Mouse (Mus musculus) lung, postnatal 10 days (tissue): ENCODE data around the gene Zbtb22.

Experiments used
- DNase-seq: peaks from one replicate; pipeline ENCODE4 v3.0.0; 2021

Gene Zbtb22

DNA sequence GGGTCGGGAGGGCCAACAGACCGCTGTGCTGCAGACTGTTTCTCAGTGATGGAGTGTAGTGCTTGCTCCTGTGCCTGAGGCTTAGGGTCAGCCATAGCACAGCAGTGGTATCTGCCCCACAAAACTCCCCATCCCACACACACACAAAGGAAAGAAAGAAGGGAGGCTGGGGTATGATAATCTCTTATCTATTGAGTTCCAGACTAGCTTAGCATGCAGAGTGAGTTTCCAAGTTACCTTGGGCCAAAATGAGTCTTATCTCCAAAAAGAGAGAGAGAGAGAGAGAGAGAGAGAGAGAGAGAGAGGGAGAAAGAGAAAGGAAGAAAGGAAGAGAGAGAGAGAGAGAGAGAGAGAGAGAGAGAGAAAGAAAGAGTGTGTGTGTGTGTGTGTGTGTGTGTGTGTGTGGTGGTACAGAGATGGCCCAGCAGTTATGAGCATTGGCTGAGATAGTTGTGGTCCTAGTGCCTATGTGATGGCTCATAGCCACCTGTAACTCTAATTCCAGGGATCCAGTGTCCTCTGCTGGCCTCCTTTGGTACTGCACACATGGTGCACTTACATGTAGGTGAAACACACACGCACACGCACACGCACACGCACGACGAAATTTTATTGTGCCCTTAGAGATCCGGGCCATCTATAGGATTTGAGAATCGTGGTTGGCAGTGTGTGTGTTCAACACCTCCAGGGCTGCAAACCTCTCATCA is 9.0 kb downstream of the Zbtb22 start:
- peak; percentile 61 for DNase-seq

DNA sequence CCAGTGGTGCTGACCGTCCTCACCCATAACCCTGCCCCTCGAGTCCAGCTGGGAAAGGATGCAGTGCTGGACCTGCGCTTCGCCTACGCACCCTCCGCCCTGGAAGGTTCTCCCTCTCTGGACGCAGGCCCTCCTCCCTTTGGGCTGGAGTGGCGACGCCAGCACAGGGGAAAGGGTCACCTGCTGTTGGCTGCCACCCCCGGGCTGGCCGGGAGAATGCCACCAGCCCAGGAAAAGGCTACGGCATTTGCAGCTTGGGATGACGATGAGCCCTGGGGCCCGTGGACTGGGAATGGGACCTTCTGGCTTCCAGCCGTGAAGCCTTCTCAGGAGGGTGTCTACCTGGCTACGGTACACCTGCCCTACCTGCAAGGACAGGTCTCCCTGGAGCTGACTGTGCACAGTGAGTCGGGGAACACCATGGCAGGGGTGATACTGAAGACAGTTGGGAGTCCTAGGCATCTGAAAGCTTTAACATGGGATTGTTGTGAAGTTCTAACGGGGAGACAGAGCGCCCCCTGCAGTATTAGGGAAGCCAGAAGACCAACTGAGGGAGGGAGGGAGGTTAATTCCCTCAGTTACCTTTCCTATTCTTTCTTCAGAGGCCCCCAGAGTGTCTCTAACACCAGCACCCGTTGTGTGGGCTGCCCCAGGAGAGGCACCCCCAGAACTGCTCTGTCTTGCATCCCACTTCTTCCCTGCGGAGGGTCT is 9.9 kb downstream of the Zbtb22 start:
- no peak for DNase-seq

DNA sequence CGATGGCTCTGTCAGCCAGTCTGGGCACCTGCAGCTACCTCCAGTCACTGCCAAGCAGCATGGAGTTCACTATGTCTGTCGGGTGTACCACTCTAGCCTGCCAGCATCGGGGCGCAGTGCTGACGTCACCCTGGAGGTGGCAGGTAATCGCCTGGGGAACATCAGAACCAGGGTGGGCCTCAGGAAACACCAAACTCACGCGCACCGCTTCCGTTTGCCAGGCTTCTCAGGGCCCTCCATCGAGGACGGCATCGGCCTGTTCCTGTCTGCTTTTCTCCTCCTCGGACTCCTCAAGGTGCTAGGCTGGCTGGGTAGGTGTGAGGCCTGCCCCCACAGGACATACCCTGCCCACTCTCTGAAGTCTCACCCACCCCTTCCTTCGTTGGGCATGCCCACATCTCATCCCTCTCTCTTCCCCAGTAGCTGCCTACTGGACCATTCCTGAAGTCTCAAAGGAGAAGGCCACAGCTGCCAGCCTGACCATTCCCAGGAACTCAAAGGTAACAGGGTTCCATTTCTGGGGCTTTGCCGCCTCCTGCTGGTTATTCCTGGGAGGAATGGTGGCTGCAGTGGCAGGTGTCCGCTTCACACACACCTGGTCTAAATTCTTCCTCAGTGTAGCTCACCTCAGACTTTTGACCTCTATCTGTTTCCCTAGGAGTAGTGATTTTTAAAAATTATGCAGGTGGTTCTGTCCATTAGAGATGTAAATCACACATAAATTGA is 10.7 kb downstream of the Zbtb22 start:
- DNase-seq, result no peak

DNA sequence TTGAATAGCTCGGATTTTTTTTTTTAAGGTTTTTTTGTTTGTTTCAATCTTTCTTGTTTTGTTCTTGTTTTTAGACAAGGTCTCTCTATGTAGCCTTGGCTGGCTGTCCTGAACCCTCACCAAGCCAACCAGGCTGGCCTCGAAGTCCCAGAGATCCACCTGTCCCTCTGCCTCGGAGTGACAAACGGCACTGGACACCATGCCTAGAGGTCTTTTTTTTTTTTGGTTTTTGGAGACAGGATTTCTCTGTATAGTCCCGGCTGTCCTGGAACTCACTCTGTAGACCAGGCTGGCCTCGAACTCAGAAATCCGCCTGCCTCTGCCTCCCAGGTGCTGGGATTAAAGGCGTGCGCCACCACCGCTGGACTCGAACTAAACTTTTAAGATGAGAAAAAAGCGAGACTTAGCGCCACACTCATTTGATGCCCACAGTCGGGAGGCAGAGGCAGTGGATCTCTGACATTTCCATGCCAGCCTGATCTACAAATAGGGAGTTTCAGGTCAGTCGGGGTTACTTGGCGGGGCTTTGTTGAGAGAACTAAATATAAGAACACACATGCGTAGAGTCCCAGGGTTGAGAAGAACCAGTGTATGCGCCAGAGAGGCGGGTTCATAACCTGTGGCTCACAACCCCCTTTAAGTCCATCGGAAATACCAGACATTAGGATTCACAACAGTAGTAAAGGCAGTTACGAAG is 12.7 kb downstream of the Zbtb22 start:
- DNase-seq, result no peak

DNA sequence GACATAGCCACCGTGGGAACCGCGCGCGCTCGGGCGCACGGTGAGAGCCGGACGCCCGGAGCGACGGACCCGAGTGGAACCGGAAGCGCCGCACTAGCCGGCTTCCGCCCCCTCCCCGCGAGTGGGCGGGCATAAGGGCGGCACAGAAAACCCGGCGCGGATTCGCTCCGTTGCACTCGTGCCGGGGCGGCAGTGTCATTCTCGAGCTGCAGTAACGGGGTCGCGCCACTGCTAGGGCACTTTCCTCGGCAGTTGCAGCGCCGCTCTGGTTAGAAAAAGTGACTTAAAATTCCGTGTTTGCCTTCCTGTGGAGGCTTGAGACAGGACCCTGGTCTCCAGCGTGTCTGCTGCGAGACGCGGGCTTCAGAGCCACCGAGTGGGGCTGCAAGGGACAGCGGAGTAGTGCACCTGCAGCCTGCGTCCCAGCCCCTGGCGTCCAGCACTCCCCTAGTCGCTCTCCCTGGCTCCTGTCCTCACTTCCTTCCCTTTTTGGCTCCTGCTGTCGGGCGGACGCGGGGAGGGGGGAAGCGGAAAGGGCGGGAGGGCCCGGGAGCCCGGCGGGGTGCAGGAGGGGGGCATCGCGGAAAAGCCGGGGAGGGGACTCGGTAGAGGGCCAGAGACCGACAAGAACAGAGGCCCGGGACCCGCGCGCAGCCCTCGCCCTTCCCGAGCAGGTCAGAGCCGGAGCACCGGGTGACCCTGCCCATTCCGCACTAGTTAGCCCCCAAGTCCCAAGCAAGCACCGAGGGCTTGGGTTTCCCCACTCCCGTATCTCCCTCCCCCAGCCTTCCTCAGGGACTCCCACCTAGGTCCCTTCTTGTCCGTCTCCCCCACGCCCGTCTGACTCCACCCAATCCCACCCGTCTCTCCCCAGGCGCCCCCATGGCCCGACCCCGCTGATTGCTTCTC is 13.9 kb downstream of the Zbtb22 start, which contains the start of gene Rgl2:
TSS of gene Rgl2 (plus strand) at position 173 of the 909 bp plus-strand sequence.
- DNase-seq, result peak; percentile 97

DNA sequence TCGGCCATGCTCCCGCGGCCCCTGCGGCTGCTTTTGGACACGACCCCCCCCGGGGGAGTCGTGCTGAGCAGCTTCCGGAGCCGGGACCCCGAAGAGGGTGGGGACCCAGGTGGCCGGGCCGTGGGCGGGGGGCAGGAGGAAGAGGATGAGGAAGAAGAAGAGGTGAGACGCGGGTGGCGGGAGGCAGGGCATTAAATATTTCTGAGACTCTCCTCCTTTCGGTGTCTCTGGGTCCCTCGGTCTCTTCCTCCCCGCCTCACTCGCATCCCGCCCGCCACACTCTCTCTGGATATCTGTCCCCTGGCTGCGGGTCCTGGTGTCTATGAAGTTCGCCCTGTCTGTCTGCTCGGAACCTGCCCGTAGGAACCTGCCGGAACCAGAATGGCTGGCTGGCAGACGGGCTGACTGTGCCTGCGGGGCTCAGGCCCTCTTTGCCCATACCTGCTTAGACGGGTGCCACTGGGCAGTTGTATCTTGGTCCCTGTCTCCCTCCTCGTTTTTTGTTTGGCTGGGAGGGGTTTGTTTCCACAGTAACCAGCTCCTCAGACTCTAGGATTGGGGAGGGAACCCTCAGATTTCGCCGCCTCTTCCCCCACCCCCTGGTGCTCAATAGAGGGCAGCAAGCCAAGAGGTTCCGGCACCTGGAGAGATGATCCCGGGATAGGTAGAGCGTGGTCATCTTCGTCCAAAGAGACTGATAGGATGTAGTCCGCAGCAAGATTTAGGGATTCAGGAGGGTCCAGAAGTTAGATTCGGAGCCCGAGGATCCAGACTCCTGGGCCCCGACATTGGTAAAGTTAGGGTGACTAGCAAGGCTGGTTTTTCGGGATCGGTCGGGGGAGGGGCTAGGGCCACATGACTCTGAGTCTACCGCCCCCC is 14.8 kb downstream of the Zbtb22 start:
- peak; percentile 72 for DNase-seq

DNA sequence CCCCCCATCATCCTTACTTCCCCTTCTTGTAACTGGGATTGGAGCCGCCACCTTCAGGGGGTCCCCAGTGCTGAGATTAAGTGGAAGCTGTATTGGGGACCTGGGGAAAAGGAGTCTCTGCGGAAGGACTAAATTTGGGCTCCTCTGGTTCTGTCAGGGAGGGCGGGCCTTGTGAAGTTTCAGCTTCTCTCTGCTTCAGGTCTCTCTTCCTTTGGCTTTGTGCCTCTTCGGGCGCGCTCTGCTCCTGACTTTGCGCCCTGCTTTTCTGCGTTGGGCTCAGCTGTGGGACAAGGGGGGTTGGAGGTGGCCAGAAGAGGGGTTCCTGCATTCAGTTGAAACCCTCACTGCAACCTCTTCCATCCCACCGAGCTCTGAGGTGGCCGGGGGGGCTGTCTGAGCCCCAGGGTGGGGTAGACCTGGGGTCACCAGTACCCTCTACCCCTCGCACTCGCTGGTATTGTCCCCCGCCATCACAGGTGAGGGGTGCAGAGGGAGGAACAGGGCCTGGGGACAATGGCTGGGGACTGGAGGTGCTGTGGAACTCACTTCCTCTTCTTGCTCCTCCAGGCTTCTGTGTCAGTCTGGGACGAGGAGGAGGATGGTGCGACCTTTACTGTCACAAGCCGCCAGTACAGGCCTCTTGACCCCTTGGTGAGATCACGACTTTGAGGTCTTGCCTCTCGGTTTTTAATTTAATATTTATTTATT is 15.6 kb downstream of the Zbtb22 start:
- no peak for DNase-seq

DNA sequence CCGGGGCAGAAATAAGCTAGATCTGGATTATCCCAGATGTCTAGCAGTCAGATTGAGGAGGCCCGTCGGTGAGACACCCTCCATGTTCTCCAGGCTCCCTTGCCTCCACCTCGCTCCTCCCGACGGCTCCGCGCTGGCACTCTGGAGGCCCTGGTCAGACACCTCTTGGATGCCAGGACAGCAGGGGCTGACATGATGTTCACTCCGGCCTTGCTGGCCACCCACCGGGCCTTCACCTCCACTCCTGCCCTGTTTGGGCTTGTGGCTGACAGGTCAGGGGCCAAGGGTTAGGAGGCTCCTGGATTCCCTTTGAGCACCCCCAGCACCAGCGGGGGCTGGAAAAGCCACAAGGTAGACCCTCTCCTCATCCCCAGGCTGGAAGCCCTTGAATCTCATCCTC is 16.2 kb downstream of the Zbtb22 start:
- DNase-seq, result no peak

DNA sequence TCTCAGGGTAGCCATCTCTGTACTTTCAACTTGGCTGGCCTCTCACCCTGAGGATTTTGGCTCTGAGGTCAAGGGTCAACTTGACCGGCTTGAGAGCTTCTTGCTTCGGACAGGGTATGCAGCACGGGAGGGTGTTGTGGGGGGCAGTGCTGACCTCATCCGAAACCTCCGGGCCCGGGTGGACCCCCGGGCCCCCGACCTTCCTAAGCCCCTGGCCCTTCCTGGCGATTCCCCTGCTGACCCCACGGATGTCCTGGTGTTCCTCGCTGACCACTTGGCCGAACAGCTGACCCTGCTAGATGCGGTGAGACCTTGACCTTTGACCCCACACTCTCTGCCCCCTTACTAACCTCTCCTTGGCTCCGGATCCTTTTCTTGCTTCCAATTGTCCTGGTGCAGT is 16.7 kb downstream of the Zbtb22 start:
- DNase-seq, result no peak

DNA sequence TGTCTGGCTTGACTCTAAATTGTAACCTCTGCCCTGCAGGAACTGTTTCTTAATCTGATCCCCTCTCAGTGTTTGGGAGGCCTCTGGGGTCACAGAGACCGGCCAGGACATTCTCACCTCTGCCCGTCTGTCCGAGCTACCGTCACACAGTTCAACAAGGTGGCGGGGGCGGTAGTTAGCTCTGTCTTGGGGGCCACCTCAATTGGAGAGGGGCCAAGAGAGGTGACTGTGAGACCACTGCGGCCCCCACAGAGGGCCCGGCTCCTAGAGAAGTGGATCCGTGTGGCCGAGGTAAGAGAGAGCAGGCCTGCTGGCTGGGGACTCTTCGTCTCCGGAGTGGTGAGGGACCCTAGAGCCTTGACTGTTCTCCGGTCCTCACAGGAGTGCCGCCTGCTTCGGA is 17.3 kb downstream of the Zbtb22 start:
- DNase-seq, result no peak

DNA sequence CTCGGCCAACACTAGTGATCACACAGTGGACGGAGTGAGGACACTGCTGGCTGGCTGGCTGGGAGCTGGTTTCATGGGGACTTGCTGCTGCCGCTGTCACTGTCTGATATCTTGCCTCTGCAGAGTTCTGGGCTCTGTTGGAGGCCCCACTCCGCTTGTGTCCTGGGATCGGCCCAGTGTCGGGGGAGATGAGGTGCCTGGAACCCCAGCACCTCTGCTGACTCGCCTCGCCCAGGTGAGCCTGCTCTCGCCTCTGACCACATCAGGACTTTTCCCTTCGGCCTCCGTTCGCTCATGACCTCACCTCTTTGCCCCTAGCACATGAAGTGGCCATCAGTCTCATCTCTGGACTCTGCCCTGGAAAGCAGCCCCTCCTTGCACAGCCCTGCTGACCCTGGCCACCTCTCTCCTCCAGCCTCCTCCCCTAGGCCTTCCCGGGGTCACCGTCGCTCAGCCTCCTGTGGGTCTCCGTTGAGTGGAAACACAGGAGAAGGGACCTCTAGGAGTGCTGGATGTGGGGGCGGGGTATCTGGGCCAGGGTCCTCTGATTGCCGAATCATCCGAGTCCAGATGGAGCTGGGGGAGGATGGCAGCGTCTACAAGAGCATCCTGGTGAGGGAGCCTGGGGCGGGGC is 19.8 kb downstream of the Zbtb22 start:
- DNase-seq, result no peak

DNA sequence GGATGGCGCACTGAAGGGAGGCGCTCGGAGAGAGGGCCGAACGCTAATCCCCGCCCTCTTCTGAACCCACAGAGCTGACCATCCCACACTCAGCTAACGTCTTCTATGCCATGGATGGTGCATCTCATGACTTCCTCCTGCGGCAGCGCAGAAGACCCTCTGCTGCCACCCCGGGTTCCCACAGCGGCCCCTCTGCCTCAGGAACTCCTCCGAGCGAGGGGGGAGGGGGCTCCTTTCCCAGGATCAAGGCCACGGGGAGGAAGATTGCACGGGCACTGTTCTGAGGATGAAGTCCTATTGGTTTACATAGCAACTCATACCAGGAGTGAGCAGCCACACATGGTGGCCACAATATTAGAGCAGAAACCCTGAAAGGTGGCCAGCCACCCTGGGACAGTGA is 21.3 kb downstream of the Zbtb22 start:
- DNase-seq, result no peak

DNA sequence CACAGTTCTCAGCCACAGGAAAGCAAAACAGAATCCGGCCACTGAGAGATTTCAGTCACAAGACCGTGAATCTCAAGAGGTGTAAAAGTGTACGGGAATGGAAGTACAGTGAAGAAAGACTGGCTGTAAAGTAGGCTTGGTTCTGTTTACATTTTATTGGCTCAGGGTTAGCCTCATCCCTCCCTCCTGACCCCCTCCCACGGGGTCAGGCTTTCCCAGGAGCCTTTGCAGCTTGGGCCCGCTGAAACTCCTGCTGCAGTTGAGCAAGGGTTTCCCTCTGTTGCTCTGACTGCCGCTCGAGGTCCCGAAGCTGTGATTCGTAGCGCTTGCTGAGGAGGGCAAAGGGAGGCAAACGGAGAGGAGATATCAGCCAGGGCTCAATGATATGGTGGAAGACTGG is 23.1 kb downstream of the Zbtb22 start:
- peak; percentile 44 for DNase-seq

DNA sequence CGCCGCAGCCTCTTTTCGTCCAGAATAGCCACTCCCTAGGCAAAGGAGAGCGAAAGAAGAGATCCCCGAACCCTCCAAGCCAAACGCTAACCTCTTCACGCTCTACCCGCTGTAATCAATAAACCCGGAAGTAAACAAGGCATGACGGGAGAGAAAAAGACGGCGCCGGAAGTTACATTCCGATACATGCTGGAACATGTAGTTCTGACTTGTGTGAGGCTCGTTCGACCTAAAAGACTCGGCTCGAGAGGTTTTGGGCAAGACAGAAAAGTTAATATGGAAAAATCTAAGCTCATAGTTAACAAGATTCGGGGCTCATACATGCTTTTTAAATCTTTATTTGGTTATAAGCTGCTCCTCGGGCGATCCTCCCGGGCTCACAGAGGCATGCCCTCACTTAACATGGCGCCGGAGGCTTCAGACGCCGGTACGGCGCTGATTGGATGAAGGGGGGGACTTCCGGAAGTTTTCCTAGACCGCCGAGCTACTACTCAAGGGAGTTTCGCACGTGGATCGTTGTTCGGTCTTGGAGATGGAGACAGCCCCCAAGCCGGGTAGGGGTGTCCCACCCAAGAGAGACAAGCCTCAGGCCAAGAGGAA is 24.6 kb downstream of the Zbtb22 start, which contains the start of the genes Pfdn6 and Wdr46:
TSS of gene Pfdn6 (minus strand) at position 138 of the 600 bp plus-strand sequence.
TSS of gene Wdr46 (plus strand) at position 455 of the 600 bp plus-strand sequence.
- peak; percentile 91 for DNase-seq

DNA sequence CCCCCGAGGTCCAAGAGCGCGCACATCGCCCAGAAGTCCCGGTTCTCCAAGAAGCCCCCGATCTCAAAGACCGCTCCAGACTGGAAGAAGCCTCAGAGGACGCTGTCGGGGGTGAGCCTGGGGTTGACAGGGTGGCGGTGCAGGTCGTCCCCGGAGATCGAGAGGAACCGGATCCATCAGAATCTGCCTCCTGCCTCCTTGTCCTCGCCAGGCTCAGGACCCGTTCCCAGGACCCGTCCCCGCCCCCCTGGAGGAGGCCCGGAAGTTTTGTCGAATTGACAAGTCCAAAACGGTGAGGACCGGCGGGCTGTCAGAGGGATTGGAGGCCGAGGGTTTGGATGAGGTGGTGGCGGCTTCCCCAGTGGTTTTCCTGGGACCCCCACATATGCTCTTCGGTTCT is 25.3 kb downstream of the Zbtb22 start:
- DNase-seq, result peak; percentile 47

DNA sequence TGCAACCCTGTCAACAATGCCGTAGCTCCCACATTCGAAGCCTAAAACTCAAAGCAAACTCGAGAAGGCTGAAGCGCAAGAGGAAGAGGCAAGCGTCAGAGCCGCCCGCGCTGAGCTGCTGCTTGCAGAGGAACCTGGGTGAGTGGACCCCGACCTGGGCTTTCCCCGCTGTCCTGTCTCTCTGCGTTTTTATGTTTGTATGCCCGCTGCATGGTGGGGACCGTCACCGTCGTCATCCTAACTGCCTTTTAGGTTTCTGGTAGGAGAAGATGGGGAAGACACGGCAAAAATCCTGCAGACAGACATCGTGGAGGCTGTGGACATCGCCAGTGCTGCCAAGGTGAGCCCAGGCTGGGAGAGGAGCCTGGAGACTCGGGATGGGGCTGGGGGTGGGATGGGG is 25.7 kb downstream of the Zbtb22 start:
- no peak for DNase-seq

DNA sequence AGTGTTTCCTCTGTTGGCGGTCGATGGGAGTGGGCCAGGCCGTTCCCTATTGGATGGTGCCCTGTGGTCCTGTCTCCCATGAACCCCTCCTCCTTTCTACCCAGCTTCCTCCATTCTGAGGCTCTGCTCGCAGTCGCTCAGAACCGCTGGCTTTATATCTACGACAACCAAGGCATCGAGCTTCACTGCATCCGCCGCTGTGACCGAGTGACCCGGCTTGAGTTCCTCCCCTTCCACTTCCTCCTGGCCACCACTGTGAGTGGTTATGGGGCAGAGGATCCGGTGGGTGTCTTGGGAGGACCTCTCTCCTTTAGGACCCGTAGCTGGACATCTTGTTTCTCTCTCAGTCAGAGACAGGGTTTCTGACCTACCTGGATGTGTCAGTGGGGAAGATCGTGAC is 27.8 kb downstream of the Zbtb22 start:
- no peak for DNase-seq

DNA sequence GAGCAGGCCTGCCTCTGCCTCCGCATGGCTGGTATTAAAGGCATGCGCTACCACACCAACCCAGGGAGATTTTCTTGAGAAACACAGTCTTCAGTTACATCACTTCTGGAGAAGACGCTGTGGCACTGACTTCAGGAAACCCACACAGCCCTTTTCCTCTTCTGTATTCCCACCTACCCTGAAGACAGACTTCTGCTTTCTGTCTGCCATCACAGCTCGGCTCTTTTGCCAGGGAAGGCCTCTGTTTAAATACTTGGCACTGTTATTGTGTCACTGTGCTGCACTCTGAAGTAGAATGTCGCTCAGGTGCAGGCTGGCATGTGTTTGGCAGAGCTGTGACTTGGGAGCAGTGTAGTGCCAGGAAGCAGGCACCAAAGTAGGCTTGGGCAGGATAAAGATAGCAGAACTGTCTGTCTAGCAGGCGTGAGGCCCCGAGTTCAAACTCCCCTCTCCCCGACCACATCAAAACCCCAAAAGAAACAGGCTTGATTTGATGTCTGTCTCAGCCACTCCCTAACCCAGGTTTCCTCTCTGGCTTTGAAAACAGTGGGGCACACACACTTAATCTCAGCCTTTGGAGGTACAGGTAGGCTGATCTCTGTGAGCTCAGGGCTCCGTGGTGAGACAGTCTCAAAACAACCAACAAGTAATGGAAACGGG is 31.9 kb downstream of the Zbtb22 start:
- no peak for DNase-seq
